Mouse (Mus musculus): ENCODE measurements at regions not wholly inside any gene's neighbourhood (a gene's known extent, or its start where the extent isn't known, plus 50 kb on each side); places are given as distances from the start of the nearest gene placed in this dataset.

DNA sequence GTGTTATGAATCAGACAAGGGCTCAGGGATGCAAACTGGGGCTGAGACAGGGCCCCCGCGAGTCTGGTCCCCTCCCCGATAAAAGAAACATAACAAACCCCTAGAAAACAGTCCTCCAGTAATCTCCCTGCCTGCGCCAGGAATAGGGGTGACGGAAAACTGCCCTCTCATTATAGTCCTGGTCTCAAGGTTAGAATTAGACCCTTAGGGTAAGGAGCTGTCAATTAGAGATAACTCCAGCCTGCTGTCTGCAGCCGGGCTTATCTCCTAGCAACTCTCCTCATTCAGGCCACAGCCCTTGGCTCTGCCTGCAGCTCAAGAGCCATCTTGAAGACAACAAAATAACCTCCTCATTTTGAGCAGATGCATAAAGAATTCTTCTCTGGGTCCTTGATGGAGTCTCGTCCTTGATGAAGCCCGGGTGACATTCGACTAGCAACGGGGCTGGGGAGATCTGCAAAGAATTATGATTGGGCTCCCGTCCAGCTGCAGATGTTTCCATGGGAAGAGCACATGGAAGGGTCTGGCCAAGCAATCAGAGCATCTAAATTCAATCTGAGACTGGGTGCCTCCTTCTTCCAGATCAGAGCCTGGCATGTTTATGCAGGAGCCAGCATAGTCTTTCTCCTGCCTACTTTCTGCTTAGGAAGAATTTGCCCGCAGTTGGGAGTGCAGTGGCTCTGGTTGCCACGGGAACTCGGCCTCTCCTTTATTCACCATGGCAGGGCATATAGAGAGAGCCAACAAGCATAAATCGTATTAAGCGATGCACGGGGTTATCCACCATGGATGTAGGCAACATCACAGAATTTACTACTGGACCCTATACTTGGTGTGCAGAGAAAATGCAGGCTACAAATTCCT lies 281.2 kb downstream of the Sox11 start:
- no peak for TF ChIP-seq CTCF (IDR thresholded peaks at IDR 0.05; ENCODE audit: control insufficient read depth, insufficient read depth, insufficient read length)
- TF ChIP-seq MYOG (IDR thresholded peaks at IDR 0.05; ENCODE audit: control insufficient read depth, extremely low read depth, insufficient read length) = no peak
- TF ChIP-seq MAX (IDR thresholded peaks at IDR 0.05) = no peak
- TF ChIP-seq FOSL1 (IDR thresholded peaks at IDR 0.05; ENCODE audit: insufficient read depth, low read length, poor library complexity, severe bottlenecking) = no peak
